Mouse (Mus musculus) stomach, embryonic 15.5 days (tissue): ENCODE data around the gene Pcdh10. TPM values are rescaled to one million over a fixed set of nuclear protein-coding genes. Genes with fewer than 3 reads are reported as not detected.
A peak's percentile ranks its signal among the peaks of the same experiment; 100 is the strongest.

Experiments used
- ATAC-seq: fragments of 200-750 bp; cut with Nextera tagmentation; 2 replicates; pipeline ENCODE4 v1.8.0; 2017; ENCODE audit warnings: low read depth, moderate number of reproducible peaks, moderate TSS enrichment; ENCODE audit not compliant: insufficient read depth, low FRiP score
- H3K27ac ChIP-seq: fragments of 300-500 bp; sonication (generic); 2 replicates; pipeline ENCODE4 v1.5.1; 2015; ENCODE audit warnings: mild to moderate bottlenecking, inconsistent platforms
- H3K27me3 ChIP-seq: fragments of 300-500 bp; sonication (generic); replicated peaks from 2 replicates; pipeline ENCODE4 v1.6.1; 2015; ENCODE audit warnings: inconsistent platforms
- H3K36me3 ChIP-seq: fragments of 300-500 bp; sonication (generic); 2 replicates; pipeline ENCODE4 v1.6.1; 2015; ENCODE audit warnings: inconsistent platforms
- H3K4me1 ChIP-seq: fragments of 300-500 bp; sonication (generic); 2 replicates; pipeline ENCODE4 v1.6.1; 2015; ENCODE audit warnings: inconsistent platforms
- H3K4me2 ChIP-seq: fragments of 300-500 bp; sonication (generic); 2 replicates; pipeline ENCODE4 v1.6.1; 2015; ENCODE audit warnings: mild to moderate bottlenecking, inconsistent platforms
- H3K4me3 ChIP-seq: fragments of 300-500 bp; sonication (generic); replicated peaks from 2 replicates; pipeline ENCODE4 v1.5.1; 2015; ENCODE audit warnings: inconsistent platforms
- H3K9ac ChIP-seq: fragments of 300-500 bp; sonication (generic); 2 replicates; pipeline ENCODE4 v1.6.1; 2015; ENCODE audit warnings: inconsistent platforms
- H3K9me3 ChIP-seq: fragments of 300-500 bp; sonication (generic); 2 replicates; pipeline ENCODE4 v1.6.1; 2016; ENCODE audit warnings: inconsistent platforms
- WGBS: fragments of 180-500 bp; shearing (Covaris S2); methylation state at CpG from one replicate; pipeline ENCODE4 v1.1.7; 2015; 5-methylcytosine and 5-hydroxymethylcytosine counted together
- polyA plus RNA-seq: library from polyadenylated mRNA; unstranded; fragments of >200 nt; fragmentation: Nextera tagmentation; extraction: Ambion mirVana; gene quantifications from 2 replicates; pipeline ENCODE4 v1.2.1, GENCODE M21; 2015

Pcdh10 gene
- 0.96 and 1.2 TPM in 2 replicates for polyA plus RNA-seq

- no peak within 1 kb of the TSS for H3K27ac ChIP-seq
- H3K36me3 ChIP-seq = no peaks in the 10 kb centered on the region
- peak within 1 kb of the TSS; percentile 98 for H3K4me2 ChIP-seq
- WGBS = under 1% methylated on average over 26 of the region's 26 CpGs
- peaks cover 30% of the 10 kb centered on the region for H3K27me3 ChIP-seq
- peak within 1 kb of the TSS; percentile 56 for H3K4me3 ChIP-seq
- no peaks in the 10 kb centered on the region for H3K9me3 ChIP-seq
- no peak within 1 kb of the TSS; the same call in 1 of the 2 replicates for H3K9ac ChIP-seq
- H3K4me1 ChIP-seq = peaks cover 37% of the 10 kb centered on the region
- ATAC-seq = peak; percentile 88
Observed at GRCm38 (mm10) chr3:45378145-45378544, at the start of gene Pcdh10. Gene Pcdh10, plus strand, starts transcription at chr3:45378398.

DNA sequence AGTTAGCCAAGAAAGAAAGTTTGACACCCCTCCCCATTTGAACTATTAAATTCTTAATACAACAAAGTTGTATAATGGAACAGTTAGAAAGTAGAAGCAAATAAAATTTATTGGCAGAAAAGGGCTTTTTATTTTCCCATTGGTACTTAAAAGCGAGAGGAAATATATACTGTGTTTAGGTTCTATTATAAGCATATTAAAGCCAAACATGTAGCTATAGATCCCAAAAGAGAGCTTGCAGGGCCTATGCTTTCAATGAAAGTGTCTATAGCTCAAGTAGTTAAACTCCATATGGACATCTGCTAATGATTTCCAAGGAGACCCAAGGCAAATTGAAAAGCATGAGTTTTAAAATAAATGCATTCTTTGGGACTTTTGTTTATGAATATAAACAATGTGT, 22.3 kb upstream of the Pcdh10 start:
- WGBS = 78% methylated on average over 1 of the region's 1 CpGs
- Histone ChIP-seq H3K4me2 (no peak overlapping the region), H3K9me3 (no peaks in the 10 kb centered on the region), H3K4me1 (no peaks in the 10 kb centered on the region), H3K9ac (no peak overlapping the region), H3K27me3 (no peaks in the 10 kb centered on the region), H3K4me3 (no peak overlapping the region), H3K27ac (no peak overlapping the region), H3K36me3 (no peaks in the 10 kb centered on the region)
- no peak for ATAC-seq

DNA sequence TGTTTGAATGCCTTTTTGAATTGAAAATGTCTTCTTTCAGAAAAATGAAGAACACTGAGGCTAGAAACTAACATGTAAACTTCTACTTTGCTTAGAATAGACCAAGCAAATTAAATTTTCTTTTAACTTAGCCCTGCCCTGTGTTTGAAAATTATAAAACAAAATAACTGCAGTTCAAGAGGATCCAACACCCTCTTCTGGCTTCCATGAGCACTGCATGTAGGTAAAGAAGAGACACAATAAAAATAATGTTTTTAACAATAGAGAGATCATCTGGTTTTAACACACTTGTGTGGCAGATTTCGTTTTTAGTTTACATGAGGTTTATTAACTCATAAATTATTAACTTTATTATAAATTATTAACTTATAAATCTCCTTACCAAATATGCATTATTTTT, 9.2 kb upstream of the Pcdh10 start:
- no peaks in the 10 kb centered on the region for H3K27me3 ChIP-seq
- no peak for ATAC-seq
- WGBS = 63% methylated on average over 1 of the region's 1 CpGs
- H3K9ac ChIP-seq = no peak overlapping the region
- H3K4me1 ChIP-seq = no peaks in the 10 kb centered on the region
- H3K4me2 ChIP-seq = no peak overlapping the region
- no peak overlapping the region for H3K27ac ChIP-seq
- no peak overlapping the region for H3K4me3 ChIP-seq
- no peaks in the 10 kb centered on the region for H3K9me3 ChIP-seq
- no peaks in the 10 kb centered on the region for H3K36me3 ChIP-seq

DNA sequence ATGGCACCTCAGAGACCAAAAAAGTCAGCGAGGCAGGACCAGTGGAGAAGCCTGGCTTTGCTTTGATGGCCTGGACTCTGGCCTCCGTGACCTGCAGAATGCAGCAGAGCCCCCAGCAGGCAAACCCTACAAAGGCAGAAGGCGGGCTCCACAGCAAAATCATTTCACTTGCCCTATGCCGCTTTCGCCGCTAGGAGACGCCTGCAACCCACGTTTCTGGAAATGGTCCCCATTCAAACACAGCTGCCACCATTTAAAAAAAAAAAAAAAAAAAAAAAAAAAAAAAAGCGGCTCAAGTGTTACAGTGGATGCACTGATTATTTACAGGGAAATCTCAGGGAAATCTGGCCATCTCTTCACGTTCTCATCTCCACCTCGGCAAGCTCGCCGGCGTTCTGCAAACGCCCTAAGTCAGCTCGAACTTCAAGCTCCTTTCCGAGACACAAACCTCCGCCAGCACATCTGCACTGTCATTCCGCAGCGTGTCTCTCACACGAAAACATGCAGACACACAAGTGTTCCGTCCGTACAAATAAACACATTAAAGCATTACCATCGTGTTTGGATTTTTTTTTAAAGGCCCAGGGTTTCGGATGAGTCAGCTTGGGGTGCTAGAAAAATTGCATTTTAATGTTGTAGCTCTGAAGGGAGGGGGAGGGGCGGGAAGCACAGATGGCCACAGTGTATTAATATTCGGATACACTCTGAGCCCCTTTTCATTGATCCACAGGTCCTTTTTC, 2.3 kb upstream of the Pcdh10 start:
- under 1% methylated on average over 27 of the region's 27 CpGs for whole genome bisulfite sequencing
- H3K4me3 ChIP-seq = peak overlapping the region; percentile 56
- H3K36me3 ChIP-seq = no peaks in the 10 kb centered on the region
- 0 out of 2 replicates have a peak overlapping the region, but pooled peaks have one; percentile 7 for H3K27ac ChIP-seq
- peaks cover 29% of the 10 kb centered on the region; the same call in 1 of the 2 replicates for H3K4me1 ChIP-seq
- ATAC-seq = no peak
- H3K27me3 ChIP-seq = peaks cover 19% of the 10 kb centered on the region
- H3K4me2 ChIP-seq = peak overlapping the region; percentile 98
- no peak overlapping the region for H3K9ac ChIP-seq
- H3K9me3 ChIP-seq = no peaks in the 10 kb centered on the region

- Histone ChIP-seq H3K4me1 (peaks cover 37% of the 10 kb centered on the region), H3K9ac (0 out of 2 replicates have a peak overlapping the region, but pooled peaks have one; percentile 4), H3K27me3 (peaks cover 27% of the 10 kb centered on the region), H3K4me3 (peak overlapping the region; percentile 56), H3K27ac (0 out of 2 replicates have a peak overlapping the region, but pooled peaks have one; percentile 7), H3K9me3 (no peaks in the 10 kb centered on the region), H3K36me3 (no peaks in the 10 kb centered on the region), H3K4me2 (peak overlapping the region; percentile 98)
- WGBS = under 1% methylated on average over 59 of the region's 59 CpGs
- no peak for ATAC-seq
Observed at GRCm38 (mm10) chr3:45376501-45377390, 1.5 kb upstream of the Pcdh10 start.

- peaks cover 37% of the 10 kb centered on the region for H3K4me1 ChIP-seq
- no peak overlapping the region; the same call in 1 of the 2 replicates for H3K9ac ChIP-seq
- H3K27me3 ChIP-seq = peaks cover 30% of the 10 kb centered on the region
- peak overlapping the region; percentile 56 for H3K4me3 ChIP-seq
- no peak overlapping the region for H3K27ac ChIP-seq
- no peaks in the 10 kb centered on the region for H3K36me3 ChIP-seq
- no peak for ATAC-seq
- H3K9me3 ChIP-seq = no peaks in the 10 kb centered on the region
- H3K4me2 ChIP-seq = peak overlapping the region; percentile 98
- under 1% methylated on average over 26 of the region's 26 CpGs for WGBS
Observed at GRCm38 (mm10) chr3:45377391-45377998, 703 bp upstream of the Pcdh10 start.

DNA sequence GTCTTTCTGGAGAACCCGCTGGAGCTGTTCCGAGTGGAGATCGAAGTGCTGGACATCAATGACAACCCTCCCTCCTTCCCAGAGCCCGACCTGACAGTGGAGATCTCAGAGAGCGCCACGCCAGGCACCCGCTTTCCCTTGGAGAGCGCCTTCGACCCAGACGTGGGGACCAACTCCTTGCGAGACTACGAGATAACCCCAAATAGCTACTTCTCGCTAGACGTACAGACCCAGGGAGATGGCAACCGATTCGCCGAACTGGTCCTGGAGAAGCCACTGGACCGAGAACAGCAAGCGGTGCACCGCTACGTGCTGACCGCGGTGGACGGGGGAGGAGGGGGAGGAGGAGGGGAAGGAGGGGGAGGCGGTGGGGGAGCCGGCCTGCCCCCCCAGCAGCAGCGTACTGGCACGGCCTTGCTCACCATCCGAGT, 1.4 kb downstream of the Pcdh10 start:
- whole genome bisulfite sequencing = 2% methylated on average over 29 of the region's 29 CpGs
- Histone ChIP-seq H3K27ac (no peak overlapping the region), H3K4me1 (peaks cover 37% of the 10 kb centered on the region), H3K9me3 (no peaks in the 10 kb centered on the region), H3K27me3 (peaks cover 30% of the 10 kb centered on the region), H3K4me2 (peak overlapping the region; percentile 98), H3K9ac (no peak overlapping the region), H3K36me3 (no peaks in the 10 kb centered on the region), H3K4me3 (peak overlapping the region; percentile 56)
- ATAC-seq = no peak

GRCm38 (mm10) chr3:45379972-45380761, 2.0 kb downstream of the Pcdh10 start:
- peaks cover 30% of the 10 kb centered on the region for H3K27me3 ChIP-seq
- peak overlapping the region; percentile 56 for H3K4me3 ChIP-seq
- no peak for ATAC-seq
- H3K9me3 ChIP-seq = no peaks in the 10 kb centered on the region
- peak overlapping the region; percentile 98 for H3K4me2 ChIP-seq
- H3K4me1 ChIP-seq = peaks cover 37% of the 10 kb centered on the region
- no peaks in the 10 kb centered on the region for H3K36me3 ChIP-seq
- WGBS = under 1% methylated on average over 55 of the region's 55 CpGs
- no peak overlapping the region for H3K27ac ChIP-seq
- H3K9ac ChIP-seq = no peak overlapping the region

GRCm38 (mm10) chr3:45380811-45381761, 2.9 kb downstream of the Pcdh10 start:
- Histone ChIP-seq H3K27ac (no peak overlapping the region), H3K4me1 (peaks cover 37% of the 10 kb centered on the region), H3K36me3 (no peaks in the 10 kb centered on the region), H3K9ac (no peak overlapping the region), H3K4me2 (peak overlapping the region; percentile 98), H3K9me3 (no peaks in the 10 kb centered on the region), H3K4me3 (peak overlapping the region; percentile 56), H3K27me3 (peaks cover 30% of the 10 kb centered on the region)
- no peak for ATAC-seq
- under 1% methylated on average over 82 of the region's 82 CpGs for WGBS

DNA sequence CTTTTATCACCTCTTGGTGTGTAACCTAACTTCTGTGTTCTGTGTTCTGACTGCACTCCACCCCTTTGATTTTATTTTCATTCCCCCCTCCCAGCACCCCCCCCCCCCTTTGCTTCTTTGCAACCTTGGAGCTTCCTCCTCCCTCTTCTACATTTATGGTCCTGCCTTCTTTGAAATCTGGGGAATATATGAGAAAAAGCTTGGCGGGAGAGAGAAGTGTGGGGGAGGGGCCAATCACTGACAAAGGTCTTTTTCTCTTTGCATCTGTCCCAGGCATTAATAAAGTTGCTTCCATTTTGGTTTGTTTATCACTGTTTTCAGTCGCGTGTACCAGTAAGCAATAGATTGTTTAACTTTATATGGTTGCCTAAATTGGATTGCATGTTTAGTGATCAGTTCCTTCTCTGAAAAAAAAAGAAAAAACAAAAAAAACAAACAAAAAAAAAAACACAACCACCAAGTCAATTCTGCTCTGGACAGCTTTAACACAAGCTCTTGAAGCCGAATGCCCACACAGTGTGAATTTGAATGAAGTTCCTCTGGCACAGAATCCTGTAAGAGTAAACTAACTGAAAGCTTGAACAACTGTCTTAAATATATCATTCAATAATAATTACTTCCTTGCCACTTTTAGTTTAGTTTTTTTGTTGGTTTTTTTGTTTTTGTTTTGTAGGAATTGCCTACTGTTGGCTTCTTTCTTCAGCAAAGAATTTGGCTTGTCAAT, 4.0 kb downstream of the Pcdh10 start:
- H3K9ac ChIP-seq = no peak overlapping the region
- H3K4me3 ChIP-seq = peak overlapping the region; percentile 56
- WGBS = 40% methylated on average over 4 of the region's 4 CpGs
- ATAC-seq = no peak
- H3K4me1 ChIP-seq = peaks cover 37% of the 10 kb centered on the region
- peak overlapping the region; percentile 98 for H3K4me2 ChIP-seq
- H3K27me3 ChIP-seq = peaks cover 30% of the 10 kb centered on the region
- H3K36me3 ChIP-seq = no peaks in the 10 kb centered on the region
- no peak overlapping the region for H3K27ac ChIP-seq
- H3K9me3 ChIP-seq = no peaks in the 10 kb centered on the region
